Mouse (Mus musculus) kidney, adult 2 months (tissue): ENCODE data around the gene Cog5.

Source experiments
- CTCF ChIP-seq: fragments of 200-500 bp; conservative IDR thresholded peaks from 2 replicates; pipeline ENCODE4 v1.5.1; 2011; ENCODE audit warnings: low read depth, mild to moderate bottlenecking, control low read depth, low read length, moderate library complexity, mixed read lengths; ENCODE audit not compliant: insufficient read depth, insufficient read length
- POLR2A ChIP-seq: fragments of 200-500 bp; IDR thresholded peaks from one replicate; pipeline ENCODE4 v1.6.1; 2011; ENCODE audit warnings: low read depth, low read length, control low read depth

DNA sequence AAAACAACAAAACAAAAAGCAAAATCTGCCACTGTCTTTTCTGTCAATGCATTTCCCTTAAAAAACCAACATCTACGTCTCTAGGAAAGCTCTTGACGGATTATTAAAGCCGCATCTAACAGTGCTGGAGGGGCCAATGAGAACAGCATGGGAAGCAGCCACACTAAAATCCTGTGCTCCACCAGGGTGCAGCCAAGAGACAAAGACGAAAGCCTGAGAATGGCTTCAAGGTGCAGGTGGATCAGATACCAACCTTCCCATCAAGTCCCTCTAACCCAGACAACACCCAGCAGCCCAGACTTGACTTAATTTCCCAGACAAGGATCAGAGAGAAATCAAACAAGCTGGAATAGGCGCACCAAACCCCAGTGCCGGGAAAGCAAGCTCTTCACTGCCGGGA lies 321.9 kb downstream of the Cog5 start:
- TF ChIP-seq CTCF = peak; percentile 40
- no peak for TF ChIP-seq POLR2A
